Mouse (Mus musculus): ENCODE data around the gene Tex36. TPM values are rescaled to one million over a fixed set of nuclear protein-coding genes. Genes with fewer than 3 reads are reported as not detected.

Tex36 gene
- total RNA-seq, 2 experiments from 2014 or later = not detected

DNA sequence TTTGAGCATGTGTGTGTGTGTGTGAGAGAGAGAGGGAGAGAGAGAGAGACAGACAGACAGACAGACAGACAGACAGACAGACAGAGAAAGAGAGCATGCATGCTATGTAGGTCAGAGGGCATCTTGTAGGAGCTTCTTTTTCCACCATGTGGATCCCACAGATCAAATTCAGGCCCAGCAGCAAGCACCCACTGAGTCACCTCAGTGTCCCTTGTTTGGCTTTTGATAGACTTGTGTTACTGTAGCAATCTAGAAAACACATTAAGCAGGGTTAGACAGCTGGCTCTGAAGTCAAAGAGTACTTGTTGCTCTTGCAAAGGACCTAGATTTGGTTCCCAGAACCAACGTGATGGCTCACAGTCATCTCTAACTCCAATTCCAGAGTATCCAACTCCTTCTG lies 10.2 kb downstream of the Tex36 start:
- DNase-seq = no peak

DNA sequence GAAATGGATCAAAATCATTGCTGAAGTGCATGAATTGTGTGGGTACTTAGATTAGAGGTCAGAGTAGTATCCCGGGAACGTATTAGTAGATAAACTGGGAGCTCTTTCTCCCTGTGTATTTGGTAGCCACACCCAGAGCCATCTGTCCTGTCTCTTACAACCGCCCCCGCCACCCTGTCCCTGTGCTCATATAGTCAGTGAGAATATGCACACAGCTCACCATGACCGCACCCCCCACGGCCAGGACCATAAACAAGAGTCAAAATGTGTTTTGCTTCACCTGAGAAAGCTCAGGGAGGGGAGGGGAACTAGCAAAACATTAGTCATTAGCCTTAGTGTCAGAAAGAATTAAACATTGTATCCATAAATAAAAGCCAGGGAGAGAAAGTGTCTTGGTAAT lies 18.7 kb downstream of the Tex36 start:
- DNase-seq = no peak

DNA sequence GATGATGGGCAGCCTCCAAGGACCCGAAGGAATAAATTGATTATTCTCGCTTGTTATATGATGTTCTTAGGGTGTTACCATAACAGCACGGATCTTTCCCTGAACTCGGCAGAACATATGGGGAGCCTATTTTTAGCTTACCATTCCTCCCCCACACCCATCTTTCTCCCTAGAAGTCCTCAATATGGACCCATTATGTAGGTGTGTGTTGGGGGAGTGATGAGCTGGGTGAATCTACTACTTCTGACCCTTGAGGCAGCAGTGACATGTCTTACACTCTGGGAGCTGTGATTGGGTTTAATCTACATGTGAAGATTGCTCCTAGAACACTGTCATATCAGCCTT lies 21.7 kb downstream of the Tex36 start:
- peak in 1 of 2 experiments; percentile 15 for DNase-seq

GRCm38 (mm10) chr7:133579491-133580295 lies 22.3 kb downstream of the Tex36 start:
- peak; percentile 11 to 35 for DNase-seq

DNA sequence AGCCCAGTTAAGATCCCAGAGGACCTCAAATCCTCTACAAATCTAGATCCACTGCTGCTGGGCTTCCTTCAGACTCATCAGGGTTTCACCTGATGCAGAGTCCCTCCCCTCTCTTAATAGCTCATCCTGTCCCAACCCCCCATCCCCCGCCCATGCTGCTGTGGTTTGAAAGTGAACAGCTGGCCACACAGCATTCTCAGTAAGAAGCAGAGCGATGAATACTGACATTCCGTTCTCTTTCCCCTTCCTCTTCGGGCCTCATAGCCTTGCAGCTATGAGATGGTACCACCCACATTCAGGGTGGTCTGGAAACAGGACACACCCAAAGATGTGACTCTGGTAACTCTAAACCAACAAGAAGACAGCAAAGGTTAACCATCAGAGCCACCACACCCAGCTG lies 25.1 kb downstream of the Tex36 start:
- no peak for DNase-seq

DNA sequence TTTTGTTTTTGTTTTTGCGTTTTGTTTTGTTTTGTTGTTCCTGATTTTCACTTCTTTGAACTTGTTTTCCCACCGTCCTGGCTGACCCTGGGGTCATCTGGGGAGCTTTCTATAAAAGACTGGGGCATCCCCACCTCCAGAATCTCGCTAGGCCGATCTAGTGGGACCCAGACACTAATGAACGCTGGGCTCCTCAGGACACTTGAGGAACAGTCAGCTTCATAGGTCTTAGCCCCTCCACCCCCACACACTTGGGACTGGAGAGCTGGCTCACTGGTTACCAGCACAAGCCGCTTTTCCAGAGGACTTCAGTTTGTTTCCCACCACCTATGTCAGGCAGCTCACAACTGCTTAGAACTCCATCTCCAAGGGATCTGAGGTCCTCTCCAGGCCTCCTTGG lies 25.7 kb downstream of the Tex36 start:
- no peak for DNase-seq

- DNase-seq = no peak
Measured at GRCm38 (mm10) chr7:133571927-133572326, 30.0 kb downstream of the Tex36 start.

- no peak for DNase-seq
Measured at GRCm38 (mm10) chr7:133569194-133569880, 32.6 kb downstream of the Tex36 start.

DNA sequence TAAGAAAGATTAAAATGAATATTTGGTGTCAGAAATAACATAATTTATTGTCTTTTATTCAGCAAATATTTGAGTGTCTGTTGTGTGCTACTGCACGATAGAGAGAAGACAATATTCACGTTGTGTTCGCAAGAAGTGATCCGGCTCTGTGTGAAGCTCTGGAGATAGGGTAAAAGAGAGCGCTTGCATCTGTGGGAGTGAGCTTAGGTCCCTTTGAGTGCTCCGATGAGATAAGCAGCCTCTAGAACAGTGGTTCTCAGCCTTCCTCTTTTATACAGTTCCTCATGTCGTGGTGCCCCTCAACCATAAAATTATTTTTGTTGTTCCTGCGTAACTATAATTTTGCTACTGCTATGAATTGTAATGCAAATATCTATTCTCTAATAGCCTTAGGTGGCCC lies 37.4 kb downstream of the Tex36 start:
- DNase-seq = no peak

DNA sequence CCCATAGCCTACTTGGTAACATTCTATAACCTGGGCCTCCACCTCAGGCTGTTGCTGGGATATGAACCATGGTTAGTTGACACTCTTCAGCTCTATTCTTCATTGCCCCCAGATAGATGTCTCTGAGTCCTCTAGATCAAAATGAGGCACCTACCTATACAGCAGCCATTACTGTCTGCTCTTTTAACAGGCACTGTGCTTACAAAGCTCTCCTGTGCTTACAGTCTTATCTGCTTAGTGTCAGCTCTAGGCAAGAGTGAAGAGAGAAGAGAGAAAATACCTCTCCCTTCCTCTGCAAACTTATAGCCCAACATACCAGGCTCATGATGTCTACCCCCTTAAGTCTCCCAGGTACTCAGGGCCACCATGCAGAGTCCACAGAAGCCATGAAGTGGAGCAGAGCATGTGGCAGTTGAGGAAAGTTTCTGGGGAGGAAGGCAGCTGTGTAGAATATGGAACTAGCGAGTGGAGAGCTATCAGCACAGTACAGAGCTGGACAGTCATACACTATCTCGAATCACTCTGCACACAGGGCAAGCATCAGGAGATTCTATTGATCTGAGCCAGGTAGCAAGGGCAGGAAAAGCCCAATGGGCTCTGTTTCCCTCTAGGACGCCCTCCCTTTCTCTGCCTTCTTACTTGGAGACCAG lies 38.7 kb downstream of the Tex36 start:
- no peak for DNase-seq

GRCm38 (mm10) chr7:133555786-133556492 lies 46.0 kb downstream of the Tex36 start:
- no peak for DNase-seq

GRCm38 (mm10) chr7:133552306-133552991 lies 49.5 kb downstream of the Tex36 start:
- DNase-seq = no peak

GRCm38 (mm10) chr7:133551000-133551399 lies 51.0 kb downstream of the Tex36 start:
- no peak for DNase-seq

DNA sequence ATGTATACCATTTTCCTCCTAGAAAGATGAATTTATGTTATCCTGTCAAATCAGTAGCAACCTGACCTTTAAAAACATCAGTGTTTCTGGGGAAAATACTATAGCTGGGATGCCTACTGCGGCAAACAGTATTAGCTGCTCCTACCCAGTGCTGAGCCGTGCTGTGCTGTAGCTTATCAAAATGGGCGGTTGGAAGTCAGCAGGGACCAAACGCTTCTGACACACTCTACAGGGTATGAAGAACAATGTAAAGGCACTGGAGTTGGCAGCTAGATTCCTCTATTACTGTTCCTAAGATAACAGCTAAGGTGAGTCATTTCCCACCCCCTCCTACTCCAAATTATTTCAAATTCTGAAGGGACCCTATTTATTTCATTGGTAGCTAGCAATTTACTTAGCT lies 53.5 kb downstream of the Tex36 start:
- no peak for DNase-seq

DNA sequence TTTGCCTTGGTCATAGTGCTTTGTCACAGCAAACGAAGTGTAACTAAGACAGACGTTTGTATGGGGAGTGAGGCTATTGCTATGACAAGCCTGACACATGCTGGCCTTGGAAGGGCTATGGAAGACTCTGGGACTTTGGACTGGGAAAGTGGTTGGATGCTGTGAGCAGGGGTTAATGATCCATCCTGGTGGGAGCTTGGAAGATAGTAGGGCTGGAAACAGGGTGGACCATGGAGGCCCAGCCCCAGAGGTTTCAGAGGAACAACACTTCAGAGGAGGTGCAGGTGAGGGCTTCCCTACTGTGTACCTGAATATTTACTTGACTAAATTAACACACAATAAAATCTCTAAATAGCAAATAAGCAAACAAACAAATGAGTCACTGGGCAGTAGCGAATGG lies 56.3 kb downstream of the Tex36 start:
- DNase-seq = no peak

DNA sequence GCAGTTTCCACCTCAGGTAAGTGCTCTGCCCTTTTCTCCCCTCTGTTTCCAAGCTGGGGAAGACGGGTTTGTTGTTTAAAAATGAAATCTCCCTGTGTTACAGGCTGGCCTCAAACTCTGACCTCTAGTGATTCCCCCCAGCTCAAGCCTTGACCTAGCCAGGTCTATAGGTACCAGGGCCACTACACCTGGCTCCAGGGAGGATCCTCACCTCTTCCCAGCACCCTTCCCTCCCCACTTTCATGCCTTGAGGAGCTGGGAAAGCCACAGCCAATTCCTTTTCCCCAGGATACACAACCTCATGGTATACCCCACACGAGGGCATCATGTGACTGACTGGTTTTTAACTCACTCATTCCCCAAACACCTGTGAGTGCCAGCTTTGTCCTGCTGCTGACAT lies 57.0 kb downstream of the Tex36 start:
- DNase-seq = no peak

DNA sequence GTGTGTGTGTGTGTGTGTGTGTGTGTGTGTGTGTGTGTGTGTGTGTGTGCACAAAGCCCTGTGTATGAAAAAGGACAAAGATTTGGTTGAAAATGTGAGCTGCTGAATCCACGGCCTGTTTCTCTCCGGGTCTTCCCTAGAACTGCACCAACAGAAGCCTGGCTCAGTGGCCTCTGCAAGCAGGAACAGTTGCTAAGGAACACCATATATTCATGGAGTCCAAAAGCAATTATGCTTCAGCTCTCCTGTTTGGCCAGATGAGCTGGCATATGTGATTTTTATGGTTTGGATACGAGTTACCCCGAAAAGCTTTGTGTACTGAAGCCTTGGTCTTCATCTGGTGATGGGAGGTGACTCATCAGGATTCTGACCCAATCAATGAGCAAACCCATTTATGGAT lies 58.8 kb downstream of the Tex36 start:
- peak; percentile 14 to 24 for DNase-seq

DNA sequence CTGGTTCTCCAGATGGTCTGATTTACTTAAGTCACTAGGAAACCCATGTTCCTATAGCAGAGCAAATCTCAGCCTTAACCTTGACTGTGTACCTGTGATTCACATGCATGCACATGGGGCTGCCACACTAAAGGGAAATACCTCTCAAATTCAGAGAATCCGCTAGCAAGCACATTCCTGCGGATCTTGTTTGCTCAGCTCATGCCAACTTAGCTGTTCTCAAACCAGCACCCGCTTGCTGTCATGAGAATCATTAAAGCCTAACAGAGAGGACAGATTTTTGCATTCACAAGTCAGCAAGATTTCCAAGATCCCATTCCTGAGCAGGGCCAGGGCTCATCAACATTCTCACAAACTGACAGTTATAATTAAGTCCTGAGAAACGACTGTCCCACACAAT lies 64.6 kb downstream of the Tex36 start:
- no peak for DNase-seq

Data from layer of hippocampus, postnatal 36 days (tissue).